Mouse (Mus musculus) intestine, postnatal 0 days (tissue): Measurements from ENCODE around the gene Hps5. TPM values are rescaled to one million over a fixed set of nuclear protein-coding genes. Genes with fewer than 3 reads are reported as not detected.

ENCODE experiments used
- ATAC-seq: fragments of 200-750 bp; cut with Nextera tagmentation; 2 replicates; pipeline ENCODE4 v1.8.0; 2017; ENCODE audit warnings: mild to moderate bottlenecking, moderate TSS enrichment, moderate library complexity
- H3K27ac ChIP-seq: fragments of 300-500 bp; sonication (generic); 2 replicates; pipeline ENCODE4 v1.5.1; 2014; ENCODE audit warnings: mild to moderate bottlenecking, low read depth, low read length, moderate library complexity
- H3K27me3 ChIP-seq: fragments of 300-500 bp; sonication (generic); replicated peaks from 2 replicates; pipeline ENCODE4 v1.6.1; 2014; ENCODE audit warnings: low read length, mixed read lengths; ENCODE audit not compliant: control insufficient read depth, insufficient read depth
- H3K36me3 ChIP-seq: fragments of 300-500 bp; sonication (generic); 2 replicates; pipeline ENCODE4 v1.6.1; 2014; ENCODE audit warnings: mild to moderate bottlenecking, moderate library complexity; ENCODE audit not compliant: control insufficient read depth, insufficient read depth
- H3K4me1 ChIP-seq: fragments of 300-500 bp; sonication (generic); replicated peaks from 2 replicates; pipeline ENCODE4 v1.6.1; 2014; ENCODE audit warnings: antibody characterized with exemption, low read length, mixed read lengths; ENCODE audit not compliant: control insufficient read depth, insufficient read depth
- H3K4me2 ChIP-seq: fragments of 300-500 bp; sonication (generic); replicated peaks from 2 replicates; pipeline ENCODE4 v1.6.1; 2014; ENCODE audit warnings: low read depth, mild to moderate bottlenecking, moderate library complexity
- H3K4me3 ChIP-seq: fragments of 300-500 bp; sonication (generic); 2 replicates; pipeline ENCODE4 v1.5.1; 2014; ENCODE audit warnings: low read depth, low read length
- H3K9ac ChIP-seq: fragments of 300-500 bp; sonication (generic); 2 replicates; pipeline ENCODE4 v1.6.1; 2014; ENCODE audit warnings: mild to moderate bottlenecking, low read depth, low read length
- H3K9me3 ChIP-seq: fragments of 300-500 bp; sonication (generic); 2 replicates; pipeline ENCODE4 v1.6.1; 2016; ENCODE audit warnings: mixed run types; ENCODE audit not compliant: control insufficient read depth
- CTCF ChIP-seq: sonication (generic); IDR thresholded peaks from 2 replicates; pipeline ENCODE4 v1.5.1; 2016; ENCODE audit warnings: low read depth, mild to moderate bottlenecking, control low read depth, antibody characterized with exemption, moderate library complexity
- WGBS: fragments of 180-500 bp; shearing (Covaris S2); extraction: QIAGEN DNeasy Blood & Tissue Kit; methylation state at CpG from one replicate; pipeline ENCODE4 v1.1.7; 2014; 5-methylcytosine and 5-hydroxymethylcytosine counted together
- polyA plus RNA-seq: library from polyadenylated mRNA; unstranded; fragments of >200 nt; fragmentation: Nextera tagmentation; extraction: Ambion mirVana; gene quantifications from 2 replicates; pipeline ENCODE4 v1.2.1, GENCODE M21; 2015

Gene Hps5
- 13.9 and 14.7 TPM in 2 replicates for polyA plus RNA-seq

- ATAC-seq = peak; percentile 95
- TF ChIP-seq CTCF = no peak
These were observed at the start of gene Hps5, which contains the start of gene Gtf2h1 for GRCm38 (mm10) chr7:46795287-46796205. Gene Hps5, minus strand, starts transcription at chr7:46796064. Gene Gtf2h1, plus strand, starts transcription at chr7:46796103.

DNA sequence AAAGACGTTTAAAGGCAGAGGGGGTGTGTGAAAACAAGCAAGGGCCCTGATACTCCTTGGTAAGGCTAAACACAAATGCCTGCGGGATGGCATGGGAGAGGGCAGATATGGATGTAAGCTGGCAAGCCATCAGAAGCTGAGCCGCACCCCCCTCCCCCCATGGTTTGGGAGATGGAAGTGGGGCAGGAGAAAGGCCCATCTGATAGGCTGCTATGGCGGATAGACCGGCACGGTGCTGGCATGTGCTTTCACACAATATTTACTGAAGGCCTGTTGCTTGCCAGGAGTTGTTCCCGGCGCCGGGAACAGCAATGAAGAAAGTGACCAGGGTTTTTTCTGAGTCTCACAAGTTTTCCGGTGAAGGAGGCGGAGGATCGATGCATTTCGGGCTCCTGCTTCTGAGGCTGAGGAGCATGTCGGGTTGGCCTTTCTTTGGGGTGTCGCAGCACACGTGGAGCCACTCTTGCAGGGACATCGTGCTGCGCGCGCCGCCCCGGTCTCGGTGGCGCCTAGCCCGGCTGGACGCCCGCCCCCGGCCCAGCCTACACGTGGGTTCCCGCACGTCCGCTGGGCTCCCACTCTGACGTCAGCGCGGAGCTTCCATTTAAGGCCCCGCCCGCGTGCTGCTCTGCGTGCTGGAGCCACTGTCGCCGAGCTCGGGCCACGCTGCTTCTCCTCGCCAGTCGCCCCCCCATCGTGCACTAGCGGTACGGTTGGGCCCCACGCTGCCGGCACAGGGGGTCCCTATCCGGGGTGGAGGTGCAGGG is 49.5 kb upstream of the Hps5 start:
- Histone ChIP-seq H3K4me3 (peak overlapping the region; percentile 69), H3K27ac (peak overlapping the region; percentile 88), H3K27me3 (no peaks in the 10 kb centered on the region), H3K36me3 (peaks cover 24% of the 10 kb centered on the region), H3K4me2 (peak overlapping the region; percentile 88), H3K9ac (peak overlapping the region; percentile 75), H3K9me3 (no peaks in the 10 kb centered on the region), H3K4me1 (peaks cover 16% of the 10 kb centered on the region)
- WGBS = under 1% methylated on average over 51 of the region's 51 CpGs
- peak; percentile 73 for ATAC-seq
- no peak for TF ChIP-seq CTCF

More at GRCm38 (mm10) chr7:46795287-46796205, at the start of gene Hps5, which contains the start of gene Gtf2h1:
- Histone ChIP-seq H3K27ac (peak within 1 kb of the TSS; percentile 84), H3K36me3 (peaks cover 6% of the 10 kb centered on the region), H3K9ac (peak within 1 kb of the TSS; percentile 90), H3K4me2 (peak within 1 kb of the TSS; percentile 93), H3K4me1 (no peaks in the 10 kb centered on the region), H3K4me3 (peak within 1 kb of the TSS; percentile 94), H3K27me3 (no peaks in the 10 kb centered on the region), H3K9me3 (no peaks in the 10 kb centered on the region)
- under 1% methylated on average over 68 of the region's 75 CpGs for WGBS

GRCm38 (mm10) chr7:46843576-46843975 is 47.7 kb upstream of the Hps5 start:
- no peaks in the 10 kb centered on the region for H3K9me3 ChIP-seq
- H3K36me3 ChIP-seq = peaks cover 6% of the 10 kb centered on the region; the same call in 1 of the 2 replicates
- no peak overlapping the region for H3K4me2 ChIP-seq
- no peak overlapping the region for H3K9ac ChIP-seq
- WGBS = 84% methylated on average over 4 of the region's 4 CpGs
- H3K4me1 ChIP-seq = peaks cover 25% of the 10 kb centered on the region
- no peak for TF ChIP-seq CTCF
- H3K27ac ChIP-seq = no peak overlapping the region
- no peaks in the 10 kb centered on the region for H3K27me3 ChIP-seq
- ATAC-seq = no peak
- H3K4me3 ChIP-seq = no peak overlapping the region

DNA sequence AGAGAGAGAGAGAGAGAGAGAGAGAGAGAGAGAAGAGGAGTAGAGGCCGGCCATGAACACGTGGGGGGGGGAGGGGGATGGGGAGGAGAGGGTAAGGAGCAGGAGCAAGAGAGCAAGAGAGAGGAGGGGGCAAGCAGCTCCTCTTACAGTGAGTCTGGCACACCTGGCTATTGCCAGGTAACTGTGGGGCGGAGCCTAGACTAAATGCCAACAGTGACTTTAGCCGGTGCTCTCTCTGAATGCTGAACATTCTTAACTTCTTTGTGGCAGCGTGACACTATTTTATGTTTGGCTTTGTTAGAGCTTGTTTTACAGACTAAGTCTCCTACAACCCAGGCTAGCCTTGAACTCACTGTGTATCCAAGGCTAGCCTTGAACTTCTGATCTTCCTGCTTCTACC is 46.4 kb upstream of the Hps5 start:
- WGBS = 37% methylated on average over 5 of the region's 5 CpGs

DNA sequence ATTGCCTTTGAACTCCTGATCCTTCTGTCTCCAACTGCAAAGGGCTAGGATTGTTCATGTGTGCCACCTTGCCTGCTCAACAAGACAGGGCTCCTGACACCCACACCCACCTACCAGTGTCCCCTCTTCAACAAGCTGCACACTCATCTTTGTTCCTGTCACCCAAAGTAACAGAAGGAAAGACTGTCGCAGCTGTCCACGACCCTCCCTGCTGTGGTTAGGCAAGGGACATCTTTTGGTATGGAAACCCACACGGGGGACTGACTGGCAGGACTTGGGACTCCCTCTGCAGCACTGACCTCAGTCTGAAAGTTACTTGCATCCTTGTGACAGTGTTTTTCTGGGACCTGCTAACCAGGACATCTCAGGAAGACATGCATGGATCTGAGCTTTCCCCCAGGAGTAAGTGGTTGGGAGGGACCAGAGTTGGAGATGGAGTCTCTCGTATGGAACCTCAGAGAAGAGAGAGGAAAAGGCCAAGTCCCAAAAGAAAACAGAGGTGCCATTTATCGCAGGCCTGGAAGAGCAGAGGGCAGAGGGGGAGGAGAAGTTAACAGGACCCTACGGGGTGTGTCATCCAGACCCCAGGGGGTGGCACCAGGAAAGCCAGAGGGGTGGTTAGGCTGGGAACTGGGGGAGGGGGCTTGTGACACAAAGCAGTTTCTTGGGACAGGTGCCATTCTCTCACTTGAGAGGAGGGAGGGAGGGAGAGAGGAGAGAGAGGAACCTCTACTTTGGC is 45.1 kb upstream of the Hps5 start, which contains the start of gene Ldha:
Gene Ldha, plus strand, starts transcription at position 689 of the 739 bp plus-strand sequence.
- H3K9ac ChIP-seq = no peak within 1 kb of the TSS
- H3K27me3 ChIP-seq = no peaks in the 10 kb centered on the region
- no peak for TF ChIP-seq CTCF
- peak within 1 kb of the TSS; percentile 91 for H3K27ac ChIP-seq
- H3K9me3 ChIP-seq = no peaks in the 10 kb centered on the region
- H3K4me2 ChIP-seq = no peak within 1 kb of the TSS
- no peak for ATAC-seq
- no peaks in the 10 kb centered on the region for H3K36me3 ChIP-seq
- H3K4me1 ChIP-seq = peaks cover 21% of the 10 kb centered on the region
- WGBS = 52% methylated on average over 6 of the region's 6 CpGs
- H3K4me3 ChIP-seq = no peak within 1 kb of the TSS

More for the DNA sequence above, 46.4 kb upstream of the Hps5 start:
- H3K36me3 ChIP-seq = no peaks in the 10 kb centered on the region
- H3K4me1 ChIP-seq = peaks cover 25% of the 10 kb centered on the region
- no peak overlapping the region for H3K4me3 ChIP-seq
- H3K9ac ChIP-seq = no peak overlapping the region
- H3K27ac ChIP-seq = no peak overlapping the region
- ATAC-seq = no peak
- TF ChIP-seq CTCF = no peak
- no peaks in the 10 kb centered on the region for H3K9me3 ChIP-seq
- no peaks in the 10 kb centered on the region for H3K27me3 ChIP-seq
- H3K4me2 ChIP-seq = no peak overlapping the region
